Mouse (Mus musculus) layer of hippocampus, adult 9-10 months (tissue): ENCODE measurements around the gene Pcdh17.
A peak's percentile ranks its signal among the peaks of the same experiment; 100 is the strongest.

Source experiments
- DNase-seq: peaks from one replicate; pipeline ENCODE4 v3.0.0; 2022; ENCODE audit warnings: low spot score

Gene Pcdh17

DNA sequence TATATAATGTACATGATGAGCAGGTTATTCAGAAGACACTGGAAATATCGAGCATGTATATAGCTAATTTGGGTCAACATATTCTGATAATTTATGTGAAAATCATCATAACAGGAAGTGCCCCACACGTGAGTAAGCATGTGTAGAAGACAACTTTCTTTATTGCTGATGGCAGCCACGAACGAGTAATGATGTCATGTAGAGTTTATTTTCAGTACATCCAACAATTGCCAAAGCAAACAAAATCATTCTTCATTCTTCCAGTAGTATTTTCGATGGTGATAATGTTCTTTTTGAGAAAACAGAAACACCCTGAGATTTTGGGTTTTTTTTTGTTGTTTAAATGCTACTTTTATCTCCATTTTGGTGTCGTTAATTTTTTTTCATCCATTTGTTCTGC, 37.2 kb downstream of the Pcdh17 start:
- DNase-seq = no peak

DNA sequence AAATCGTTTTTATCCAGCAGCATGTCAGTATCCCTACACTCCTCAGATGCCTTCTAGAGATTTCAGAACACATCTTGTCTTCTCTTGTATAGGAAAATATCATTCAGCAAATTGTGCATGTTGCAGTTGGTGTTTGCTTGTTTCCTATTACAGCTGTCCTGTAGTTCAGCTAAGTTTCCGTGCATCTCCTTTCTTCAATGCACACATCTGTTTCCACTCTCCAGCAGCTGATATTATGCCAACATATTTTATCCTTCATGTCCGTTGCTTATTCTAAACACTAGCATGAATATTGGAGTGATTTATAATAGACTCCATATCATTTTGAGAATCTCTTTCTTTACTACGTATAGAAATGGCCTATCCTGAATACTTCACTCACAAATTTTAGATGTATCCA, 41.0 kb downstream of the Pcdh17 start:
- no peak for DNase-seq

DNA sequence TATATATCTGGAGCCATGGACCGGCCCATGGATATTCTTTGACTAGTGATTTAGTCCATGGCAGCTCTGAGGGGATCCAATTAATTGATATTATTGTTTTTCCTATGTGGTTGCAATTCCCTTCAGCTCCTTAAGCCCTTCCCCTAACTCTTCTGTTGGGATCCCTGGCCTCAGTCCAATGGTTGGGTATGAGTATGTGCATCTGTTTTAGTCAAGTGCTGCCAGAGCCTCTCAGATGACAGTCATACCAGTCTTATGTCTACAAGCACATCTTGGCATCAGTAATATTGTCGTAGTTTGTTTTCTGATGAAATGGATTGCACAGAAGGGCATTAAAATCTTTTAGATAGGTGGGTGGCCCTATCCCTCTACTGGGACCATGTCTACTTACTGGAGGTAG, 67.6 kb downstream of the Pcdh17 start:
- no peak for DNase-seq

DNA sequence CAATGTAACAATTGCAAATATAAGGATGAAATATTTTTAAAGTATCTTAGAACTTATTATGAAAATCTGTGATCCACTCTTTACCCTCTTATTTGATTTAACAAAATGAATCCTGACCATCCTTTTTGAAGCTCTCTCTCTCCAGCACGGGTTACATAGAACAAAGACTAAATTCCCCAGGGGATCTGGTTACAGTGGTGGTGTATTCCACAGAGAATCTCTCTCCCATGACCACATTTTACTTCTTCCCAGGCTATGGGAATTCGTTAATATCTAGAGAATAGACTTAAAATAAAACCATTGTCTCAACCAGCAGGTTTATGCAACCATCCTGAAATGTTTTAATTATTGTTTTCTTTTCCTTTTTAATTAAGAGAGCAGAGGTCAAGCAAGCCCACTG, 89.0 kb downstream of the Pcdh17 start:
- DNase-seq = no peak

DNA sequence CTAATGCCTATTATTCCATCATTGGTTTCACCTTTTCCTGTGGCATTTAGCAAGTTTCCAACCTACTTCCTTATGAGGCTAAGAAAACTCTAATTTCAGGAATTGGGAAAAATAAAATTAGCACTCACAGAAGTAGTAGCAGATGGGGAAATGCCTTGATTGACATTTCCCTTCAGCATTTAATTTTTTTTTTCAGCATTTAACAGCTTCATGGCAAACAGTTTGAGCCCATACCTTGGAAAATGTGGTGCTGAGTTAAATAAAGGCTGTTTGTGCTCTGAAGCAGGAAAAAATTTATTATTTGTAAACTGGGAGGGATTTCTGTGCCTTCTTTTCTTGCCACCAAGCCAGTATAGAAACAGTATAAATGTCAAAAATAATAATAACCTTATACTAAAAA, 91.9 kb downstream of the Pcdh17 start:
- DNase-seq = no peak

DNA sequence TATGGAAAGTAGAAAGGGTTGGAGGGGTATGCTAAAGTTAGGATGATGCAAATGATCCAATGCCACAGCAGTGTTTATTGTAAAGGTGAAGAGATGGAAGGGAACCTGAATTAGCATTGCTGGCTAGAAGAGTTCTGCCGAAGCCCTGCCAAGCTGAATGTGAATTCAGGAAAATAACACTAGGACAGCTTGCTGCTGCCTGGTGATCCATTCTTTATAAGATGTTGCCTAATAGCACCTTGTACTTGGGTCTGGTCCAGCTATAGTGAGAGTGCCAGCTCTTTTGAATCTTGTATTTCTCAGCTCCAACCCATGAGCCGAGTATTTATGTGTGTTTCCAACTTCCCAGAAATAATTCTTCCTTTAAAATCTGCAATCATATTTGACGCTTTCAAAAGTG, 98.5 kb downstream of the Pcdh17 start:
- no peak for DNase-seq

DNA sequence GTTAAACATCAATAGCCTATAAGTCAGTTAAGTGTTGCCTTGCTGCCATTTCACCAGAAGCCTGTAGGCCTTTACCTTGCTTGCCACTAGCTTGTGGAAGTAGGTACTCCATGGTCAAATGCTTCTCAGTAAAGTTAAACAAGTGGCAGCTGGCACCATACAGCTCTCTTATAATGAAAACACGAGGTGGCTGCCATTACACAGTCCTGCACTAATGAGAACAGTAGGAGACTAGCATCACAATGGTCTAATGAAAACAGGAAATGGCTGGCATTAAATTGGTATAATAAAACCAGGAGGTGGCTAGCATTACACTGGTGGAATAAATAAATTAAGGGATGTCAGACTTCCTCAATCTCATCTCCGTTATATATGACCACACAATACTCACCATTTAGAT, 102.6 kb downstream of the Pcdh17 start:
- DNase-seq = no peak

DNA sequence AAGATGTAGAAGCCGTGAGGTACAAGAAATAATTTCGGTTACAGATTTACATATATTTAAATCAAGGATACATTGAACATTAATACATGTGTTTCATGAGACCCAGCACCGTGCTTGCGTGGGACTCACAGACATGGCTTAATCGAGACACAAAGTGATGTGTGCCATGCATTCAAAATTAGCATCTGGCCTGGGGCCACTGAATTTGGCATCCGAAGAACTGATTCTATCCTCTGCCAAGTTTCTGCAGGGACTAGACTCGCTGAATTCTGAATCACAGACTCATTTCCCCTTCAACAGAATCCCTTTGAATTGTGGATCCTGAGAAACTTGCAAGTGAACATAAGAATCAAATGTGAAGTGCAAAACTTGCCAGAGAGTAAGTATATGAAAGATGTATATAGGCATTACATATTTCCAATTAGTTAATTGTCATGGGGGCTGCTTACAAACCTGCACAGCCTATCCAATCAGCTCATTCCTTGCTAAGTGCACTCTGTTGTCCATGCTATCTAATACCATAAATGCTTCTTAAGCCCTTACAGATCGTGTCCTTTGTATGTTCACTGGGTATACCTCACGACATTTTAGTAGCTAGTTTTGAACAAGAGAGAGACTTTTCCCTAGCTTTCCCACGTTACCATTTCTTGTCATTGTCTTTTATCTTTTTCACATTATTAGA, 104.3 kb downstream of the Pcdh17 start:
- DNase-seq = peak; percentile 49

DNA sequence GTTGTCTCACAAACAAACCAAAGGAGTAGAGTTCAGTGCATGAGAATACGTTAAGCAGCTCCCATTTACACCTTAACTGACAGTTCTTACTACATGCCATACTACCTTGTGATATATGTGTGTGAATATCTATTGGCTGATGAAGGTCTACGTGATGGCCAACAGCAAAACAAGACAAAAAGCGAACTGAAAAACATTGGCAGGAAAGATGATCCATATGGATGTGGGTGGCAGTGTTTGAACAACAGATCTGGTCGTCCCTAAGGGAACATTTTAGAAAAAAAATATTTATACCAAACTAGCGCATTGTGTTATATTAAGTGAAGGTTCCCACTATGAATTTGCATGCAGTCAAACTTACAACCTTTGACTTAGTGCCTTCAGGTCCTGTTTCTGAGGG, 108.2 kb downstream of the Pcdh17 start:
- DNase-seq = no peak

DNA sequence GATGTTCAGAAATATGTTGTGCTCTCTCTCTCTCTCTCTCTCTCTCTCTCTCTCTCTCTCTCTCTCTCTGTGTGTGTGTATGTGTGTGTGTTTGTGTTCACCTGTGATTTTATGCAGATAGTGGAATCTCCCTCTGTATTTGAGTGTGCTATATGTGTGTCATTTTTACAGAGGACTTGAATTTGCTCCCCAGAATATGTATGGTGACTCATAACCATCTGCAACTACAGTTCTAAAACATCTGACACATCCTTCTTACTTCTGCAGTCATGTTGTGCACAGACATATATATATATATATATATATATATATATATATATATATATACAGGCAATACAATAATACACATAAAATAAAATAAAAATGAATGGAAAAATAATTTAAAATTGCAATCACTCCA, 127.7 kb downstream of the Pcdh17 start:
- DNase-seq = no peak
